Mouse (Mus musculus): ENCODE measurements around the gene Tm2d3.
A peak's percentile ranks its signal among the peaks of the same experiment; 100 is the strongest.

Gene Tm2d3

GRCm38 (mm10) chr7:65704818-65705242, 13.9 kb downstream of the Tm2d3 start:
- DNase-seq (ENCODE audit: low read depth, low spot score): peak; percentile 90

GRCm38 (mm10) chr7:65708506-65708905, 17.5 kb downstream of the Tm2d3 start:
- no peak for DNase-seq (ENCODE audit: low read depth, low spot score)

- DNase-seq (ENCODE audit: low read depth, low spot score): no peak
These were observed 19.3 kb downstream of the Tm2d3 start for GRCm38 (mm10) chr7:65710301-65710700.

- no peak for DNase-seq (ENCODE audit: low read depth, low spot score)
These were observed 22.8 kb downstream of the Tm2d3 start for GRCm38 (mm10) chr7:65713782-65714181.

- peak; percentile 47 for DNase-seq (ENCODE audit: low read depth, low spot score)
These were observed 23.3 kb downstream of the Tm2d3 start for GRCm38 (mm10) chr7:65714304-65714703.

DNA sequence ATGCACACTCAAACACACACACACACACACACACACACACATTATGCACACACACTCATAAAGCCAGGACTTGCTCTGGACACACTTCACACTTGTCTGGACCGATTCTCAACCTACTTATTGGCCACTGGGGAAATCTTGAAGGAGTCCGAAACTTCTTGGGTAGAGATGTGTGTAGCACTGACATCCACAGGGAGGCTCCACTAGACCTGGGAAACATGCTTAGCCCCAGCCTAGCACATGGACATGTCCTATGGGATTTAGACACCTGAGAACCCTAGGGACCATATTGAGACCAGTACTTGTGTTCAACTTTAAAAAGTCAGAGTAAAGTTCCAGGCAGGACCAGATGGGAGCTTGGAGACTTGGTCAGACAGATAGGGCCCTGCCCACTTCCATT, 43.1 kb downstream of the Tm2d3 start:
- peak; percentile 60 for DNase-seq (ENCODE audit: low read depth, low spot score)

DNA sequence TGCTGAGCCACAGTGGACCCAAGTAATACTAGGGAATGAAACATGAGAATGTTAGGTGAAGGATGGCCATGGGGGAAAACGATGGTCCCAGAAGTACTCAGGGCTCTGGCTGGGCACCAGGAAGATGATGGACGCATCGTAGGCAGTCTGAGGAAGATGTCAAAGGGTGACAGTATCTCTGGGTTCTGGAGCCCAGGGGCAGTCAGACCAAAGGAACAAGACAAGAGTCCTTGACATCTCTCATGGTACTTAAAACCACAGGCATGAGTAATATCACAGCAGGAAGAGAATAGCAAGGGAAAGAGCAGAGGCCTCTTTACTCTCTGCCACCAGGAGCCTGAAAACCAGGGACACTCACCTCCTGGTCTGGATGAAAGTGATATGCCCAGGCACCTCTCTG, 44.3 kb downstream of the Tm2d3 start:
- DNase-seq (ENCODE audit: low read depth, low spot score): no peak

GRCm38 (mm10) chr7:65737286-65738040, 46.5 kb downstream of the Tm2d3 start:
- no peak for DNase-seq (ENCODE audit: low read depth, low spot score)

DNA sequence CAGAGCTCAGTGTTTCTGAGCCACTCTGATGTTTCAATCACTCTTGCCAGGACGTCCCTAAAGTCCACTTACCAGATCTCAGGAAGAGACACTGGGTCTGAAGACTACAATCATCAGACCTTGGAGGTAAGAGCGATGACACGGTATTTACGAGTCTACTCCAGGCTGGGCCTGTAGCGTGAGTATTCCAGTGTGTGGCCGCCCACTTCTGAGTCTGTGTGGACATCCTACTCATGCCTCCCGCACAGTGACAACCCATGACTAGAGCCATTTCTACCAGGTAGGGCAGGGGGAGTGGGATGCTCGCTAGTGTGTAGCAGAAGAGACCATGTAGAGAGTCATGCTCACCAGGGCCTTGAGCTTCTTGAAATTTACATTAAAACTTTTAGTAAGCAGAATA, 51.9 kb downstream of the Tm2d3 start:
- no peak for DNase-seq (ENCODE audit: low read depth, low spot score)

- no peak for DNase-seq (ENCODE audit: low read depth, low spot score)
These were observed 57.3 kb downstream of the Tm2d3 start for GRCm38 (mm10) chr7:65747990-65748955.
